Mouse (Mus musculus) heart, embryonic 12.5 days (tissue): ENCODE results near the gene Fgfr4. TPM values are rescaled to one million over a fixed set of nuclear protein-coding genes. Genes with fewer than 3 reads are reported as not detected.

Source experiments
- ATAC-seq: fragments of 200-750 bp; cut with Nextera tagmentation; 2 replicates; pipeline ENCODE4 v1.8.0; 2017; ENCODE audit warnings: moderate TSS enrichment, moderate library complexity; ENCODE audit not compliant: insufficient number of reproducible peaks, low FRiP score
- H3K27ac ChIP-seq: fragments of 300-500 bp; sonication (generic); 2 replicates; pipeline ENCODE4 v1.5.1; 2016; ENCODE audit warnings: mild to moderate bottlenecking, moderate library complexity; ENCODE audit not compliant: poor library complexity, severe bottlenecking
- H3K27me3 ChIP-seq: fragments of 300-500 bp; sonication (generic); replicated peaks from 2 replicates; pipeline ENCODE4 v1.6.1; 2016; ENCODE audit warnings: mild to moderate bottlenecking, moderate library complexity
- H3K36me3 ChIP-seq: fragments of 300-500 bp; sonication (generic); 2 replicates; pipeline ENCODE4 v1.6.1; 2016; ENCODE audit warnings: mild to moderate bottlenecking, moderate library complexity
- H3K4me1 ChIP-seq: fragments of 300-500 bp; sonication (generic); replicated peaks from 2 replicates; pipeline ENCODE4 v1.6.1; 2016; ENCODE audit warnings: mild to moderate bottlenecking
- H3K4me2 ChIP-seq: fragments of 300-500 bp; sonication (generic); 2 replicates; pipeline ENCODE4 v1.6.1; 2016; ENCODE audit warnings: mild to moderate bottlenecking, moderate library complexity
- H3K4me3 ChIP-seq: fragments of 300-500 bp; sonication (generic); 2 replicates; pipeline ENCODE4 v1.5.1; 2016; ENCODE audit warnings: mild to moderate bottlenecking
- H3K9ac ChIP-seq: fragments of 300-500 bp; sonication (generic); 2 replicates; pipeline ENCODE4 v1.6.1; 2016; ENCODE audit warnings: mild to moderate bottlenecking, moderate library complexity
- H3K9me3 ChIP-seq: fragments of 300-500 bp; sonication (generic); replicated peaks from 2 replicates; pipeline ENCODE4 v1.6.1; 2016; ENCODE audit warnings: mild to moderate bottlenecking, moderate library complexity
- WGBS: fragments of 180-500 bp; shearing (Covaris S2); methylation state at CpG from one replicate; pipeline ENCODE4 v1.1.7; 2016; 5-methylcytosine and 5-hydroxymethylcytosine counted together
- polyA plus RNA-seq: library from polyadenylated mRNA; unstranded; fragments of >200 nt; fragmentation: Nextera tagmentation; extraction: Ambion mirVana; gene quantifications from 2 replicates; pipeline ENCODE4 v1.2.1, GENCODE M21; 2016

Gene Fgfr4
- polyA plus RNA-seq, 1 experiment from 2014 or later = 0.45 TPM

DNA sequence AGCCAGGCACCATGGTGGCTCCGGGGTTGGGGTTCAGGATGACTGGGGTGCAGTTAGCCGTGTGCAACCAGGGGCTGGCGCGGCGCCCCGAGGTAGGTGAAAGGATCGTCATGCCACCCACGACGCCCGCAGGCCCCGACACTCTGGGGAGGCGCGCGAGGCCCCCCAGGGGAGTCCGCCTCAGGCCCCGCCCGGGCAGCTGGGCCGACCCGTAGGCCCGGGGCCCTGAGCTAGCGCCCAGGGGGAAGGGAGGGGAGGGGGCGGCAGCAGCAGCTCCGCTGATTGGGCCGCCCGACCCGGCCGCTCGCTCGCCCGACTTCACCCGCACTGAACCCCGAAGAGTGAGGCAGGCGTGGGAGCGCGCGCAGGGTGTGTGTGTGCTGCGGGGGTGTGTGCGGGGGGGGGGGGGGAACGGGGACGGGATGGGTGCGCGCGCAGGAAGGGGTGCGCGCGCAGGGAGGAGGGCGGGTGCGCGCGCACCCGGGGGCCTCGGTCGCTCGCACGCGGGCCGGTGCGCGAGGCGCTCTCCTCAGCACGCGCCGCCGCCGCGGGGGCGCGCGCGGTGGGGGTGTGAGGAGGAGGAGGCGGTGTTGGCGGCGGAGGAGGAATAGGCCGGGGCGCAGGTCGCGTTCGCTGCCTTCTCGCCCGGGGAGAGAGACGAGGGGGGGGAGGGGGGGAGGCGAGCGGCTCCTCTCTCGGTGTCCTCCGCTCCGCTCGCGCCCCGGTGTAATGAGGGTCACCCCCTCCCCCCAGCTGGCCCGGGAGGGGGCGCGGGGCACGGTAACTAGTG is 59.0 kb downstream of the Fgfr4 start:
- H3K9ac ChIP-seq = peak overlapping the region; percentile 98
- peak overlapping the region; percentile 80 for H3K4me2 ChIP-seq
- peak; percentile 82 for ATAC-seq
- peak overlapping the region; percentile 92 for H3K4me3 ChIP-seq
- WGBS = under 1% methylated on average over 44 of the region's 93 CpGs
- H3K36me3 ChIP-seq = peaks cover 26% of the 10 kb centered on the region
- H3K27ac ChIP-seq = peak overlapping the region; percentile 100
- H3K4me1 ChIP-seq = peaks cover 32% of the 10 kb centered on the region
- no peaks in the 10 kb centered on the region for H3K27me3 ChIP-seq
- H3K9me3 ChIP-seq = no peaks in the 10 kb centered on the region

- WGBS = 2% methylated on average over 9 of the region's 32 CpGs
- Histone ChIP-seq H3K27me3 (no peaks in the 10 kb centered on the region), H3K27ac (peak overlapping the region; percentile 100), H3K4me2 (peak overlapping the region; percentile 80), H3K36me3 (peaks cover 30% of the 10 kb centered on the region), H3K9me3 (no peaks in the 10 kb centered on the region), H3K9ac (peak overlapping the region; percentile 98), H3K4me3 (peak overlapping the region; percentile 92), H3K4me1 (peaks cover 35% of the 10 kb centered on the region)
- peak; percentile 42 for ATAC-seq
These were observed 59.5 kb downstream of the Fgfr4 start for GRCm38 (mm10) chr13:55212011-55212360.

GRCm38 (mm10) chr13:55212361-55213137 is 60.1 kb downstream of the Fgfr4 start:
- WGBS = under 1% methylated on average over 56 of the region's 58 CpGs
- Histone ChIP-seq H3K4me3 (peak overlapping the region; percentile 92), H3K9me3 (no peaks in the 10 kb centered on the region), H3K27ac (peak overlapping the region; percentile 100), H3K27me3 (no peaks in the 10 kb centered on the region), H3K36me3 (peaks cover 35% of the 10 kb centered on the region), H3K9ac (peak overlapping the region; percentile 98), H3K4me1 (peaks cover 35% of the 10 kb centered on the region), H3K4me2 (peak overlapping the region; percentile 80)
- no peak for ATAC-seq

GRCm38 (mm10) chr13:55213138-55213806 is 60.8 kb downstream of the Fgfr4 start:
- H3K4me2 ChIP-seq = peak overlapping the region; percentile 80
- H3K27me3 ChIP-seq = no peaks in the 10 kb centered on the region
- peak overlapping the region; percentile 100 for H3K27ac ChIP-seq
- peaks cover 42% of the 10 kb centered on the region for H3K36me3 ChIP-seq
- no peaks in the 10 kb centered on the region for H3K9me3 ChIP-seq
- peak overlapping the region; percentile 92 for H3K4me3 ChIP-seq
- WGBS = 61% methylated on average over 10 of the region's 10 CpGs
- ATAC-seq = no peak
- peaks cover 39% of the 10 kb centered on the region for H3K4me1 ChIP-seq
- peak overlapping the region; percentile 98 for H3K9ac ChIP-seq

Other genes with a start within 250 kb of the Fgfr4 start
- 2.9 and 4.3 TPM in 2 replicates for gene Unc5a, start 203.2 kb upstream of the Fgfr4 start, polyA plus RNA-seq
- 0.42 and 0.68 TPM in 2 replicates for gene Hk3, start 131.3 kb upstream of the Fgfr4 start, polyA plus RNA-seq
- gene Uimc1, start 52.3 kb upstream of the Fgfr4 start, polyA plus RNA-seq = 14.3 and 15.4 TPM in 2 replicates
- gene Zfp346, start 47.3 kb upstream of the Fgfr4 start, polyA plus RNA-seq = 18.6 and 20.5 TPM in 2 replicates
- not detected in 2 replicates for gene Gm17617, start 19.1 kb upstream of the Fgfr4 start, polyA plus RNA-seq
- gene Nsd1, start 57.1 kb downstream of the Fgfr4 start, polyA plus RNA-seq = 52.7 and 53.9 TPM in 2 replicates
- gene Prelid1, start 167.9 kb downstream of the Fgfr4 start, polyA plus RNA-seq = 328 and 343 TPM in 2 replicates
- 62.0 and 62.3 TPM in 2 replicates for gene Rab24, start 169.3 kb downstream of the Fgfr4 start, polyA plus RNA-seq
- gene Mxd3, start 177.2 kb downstream of the Fgfr4 start, polyA plus RNA-seq = 14.7 and 15.2 TPM in 2 replicates
- gene Lman2, start 210.1 kb downstream of the Fgfr4 start, polyA plus RNA-seq = 105 and 106 TPM in 2 replicates
- 0.42 and 0.52 TPM in 2 replicates for gene Rgs14, start 217.1 kb downstream of the Fgfr4 start, polyA plus RNA-seq
- gene Slc34a1, start 245.5 kb downstream of the Fgfr4 start, polyA plus RNA-seq = not detected in 2 replicates